Mouse (Mus musculus) C2C12 (cell line): ENCODE data around the gene Sgf29.

ENCODE experiments used
- CEBPB ChIP-seq: IDR thresholded peaks from one replicate; pipeline ENCODE4 v1.6.1; 2011; ENCODE audit warnings: low read depth, mild to moderate bottlenecking, control low read depth, moderate library complexity
- CTCF ChIP-seq: IDR thresholded peaks from one replicate; pipeline ENCODE4 v1.5.1; 2011; ENCODE audit not compliant: control insufficient read depth, insufficient read depth, insufficient read length
- FOSL1 ChIP-seq: IDR thresholded peaks from one replicate; pipeline ENCODE4 v1.8.0; 2011; ENCODE audit warnings: mild to moderate bottlenecking, low read length; ENCODE audit not compliant: poor library complexity, insufficient read depth, severe bottlenecking
- MAX ChIP-seq: IDR thresholded peaks from one replicate; pipeline ENCODE4 v1.6.1; 2011; ENCODE audit warnings: mild to moderate bottlenecking, control low read depth
- MYOD1 ChIP-seq: IDR thresholded peaks from one replicate; pipeline ENCODE4 v1.6.1; 2011; ENCODE audit warnings: low read depth; ENCODE audit not compliant: control insufficient read depth, insufficient read length
- MYOG ChIP-seq: IDR thresholded peaks from one replicate; pipeline ENCODE4 v1.6.1; 2011; ENCODE audit not compliant: control insufficient read depth, insufficient read length; ENCODE audit errors: extremely low read depth
- USF1 ChIP-seq: IDR thresholded peaks from one replicate; pipeline ENCODE4 v1.6.1; 2011; ENCODE audit warnings: low read depth, mild to moderate bottlenecking, control low read depth, moderate library complexity

DNA sequence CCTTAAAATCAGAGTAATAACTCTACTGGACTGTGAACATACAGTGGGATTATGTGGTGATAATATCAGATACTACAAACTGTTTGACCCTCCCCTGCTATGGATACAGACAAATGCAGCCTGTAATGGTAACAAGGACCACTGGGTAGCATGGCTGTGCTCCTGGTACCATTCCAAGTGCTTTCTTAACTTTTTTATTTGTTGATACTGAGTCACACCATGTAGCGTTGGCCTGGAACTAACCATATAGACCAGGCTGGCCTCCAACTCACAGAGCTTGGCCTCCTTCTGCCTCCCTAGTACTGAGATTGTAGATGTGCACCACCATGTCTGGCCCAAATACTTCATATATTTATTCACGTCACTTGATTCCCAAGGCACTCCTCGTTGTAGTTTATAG lies 16.2 kb downstream of the Sgf29 start:
- no peak for TF ChIP-seq CTCF
- no peak for TF ChIP-seq MAX
- TF ChIP-seq MYOG: no peak
- no peak for TF ChIP-seq CEBPB
- no peak for TF ChIP-seq USF1
- TF ChIP-seq MYOD1: no peak
- TF ChIP-seq FOSL1: no peak
